Mouse (Mus musculus) megakaryocyte, embryonic 14.5 days (primary cell): ENCODE measurements around the gene Rad54l2.

ENCODE experiments used
- FLI1 ChIP-seq: IDR thresholded peaks from 2 replicates; pipeline ENCODE4 v1.6.1; 2012; ENCODE audit warnings: low read length, inconsistent platforms, mixed read lengths
- GATA1 ChIP-seq: IDR thresholded peaks from 3 replicates; pipeline ENCODE4 v1.6.1; 2012; ENCODE audit warnings: mixed read lengths, low read length, inconsistent platforms, borderline replicate concordance

DNA sequence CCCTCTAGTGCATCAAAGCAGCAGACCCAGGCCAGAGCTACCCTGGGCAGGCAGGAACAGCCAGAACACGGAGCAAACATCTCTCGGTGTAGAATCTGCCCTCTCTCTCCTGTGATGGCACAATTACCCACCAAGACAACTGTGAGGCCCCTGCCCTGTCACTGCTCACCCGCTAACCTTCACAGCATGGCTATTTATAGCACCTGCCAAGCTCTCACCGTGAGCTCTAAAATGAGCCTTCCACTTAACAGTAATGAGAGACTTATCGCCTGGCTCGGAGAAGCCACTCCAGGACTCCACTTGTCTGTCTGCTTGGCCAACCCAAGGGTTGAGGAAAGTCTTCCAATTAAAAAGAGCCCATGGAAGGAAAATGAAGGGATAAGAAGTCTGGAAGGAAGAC, 125.8 kb downstream of the Rad54l2 start:
- TF ChIP-seq GATA1 (no peak), FLI1 (no peak)
